Mouse (Mus musculus): ENCODE data around the gene Gm28539. TPM values are rescaled to one million over a fixed set of nuclear protein-coding genes. Genes with fewer than 3 reads are reported as not detected.

Gene Gm28539
- polyA plus RNA-seq, 1 experiment from 2014 or later: not detected

DNA sequence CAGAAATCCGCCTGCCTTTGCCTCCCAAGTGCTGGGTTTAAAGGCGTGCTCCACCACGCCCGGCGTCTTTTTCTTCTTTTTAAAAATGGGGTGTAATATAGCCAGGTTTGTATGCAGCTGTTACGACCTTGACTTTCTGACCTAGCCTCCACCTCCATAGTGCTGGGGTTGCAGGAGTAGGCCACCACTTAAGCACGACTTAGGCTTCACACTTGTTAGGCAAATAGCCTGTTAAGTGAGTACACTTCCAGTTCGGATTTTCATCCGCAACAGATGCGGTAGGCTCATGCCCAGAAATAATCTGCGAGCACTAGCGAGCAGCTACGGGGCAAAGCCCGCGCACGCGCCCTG is 39.7 kb downstream of the Gm28539 start:
- peak overlapping the region; percentile 99 for H3K9ac ChIP-seq (replicated peaks)
- H3K36me3 ChIP-seq: peaks cover 28% of the 10 kb centered on the region
- peak overlapping the region; percentile 99 for H3K27ac ChIP-seq (replicated peaks)
- ATAC-seq (replicated peaks): no peak
- no peaks in the 10 kb centered on the region for H3K9me3 ChIP-seq
- under 1% methylated on average over 17 of the region's 17 CpGs for WGBS
- peaks cover 29% of the 10 kb centered on the region for H3K4me1 ChIP-seq
- H3K27me3 ChIP-seq: no peaks in the 10 kb centered on the region
- peak overlapping the region; percentile 54 for H3K4me2 ChIP-seq (replicated peaks)
- peak overlapping the region; percentile 97 for H3K4me3 ChIP-seq

DNA sequence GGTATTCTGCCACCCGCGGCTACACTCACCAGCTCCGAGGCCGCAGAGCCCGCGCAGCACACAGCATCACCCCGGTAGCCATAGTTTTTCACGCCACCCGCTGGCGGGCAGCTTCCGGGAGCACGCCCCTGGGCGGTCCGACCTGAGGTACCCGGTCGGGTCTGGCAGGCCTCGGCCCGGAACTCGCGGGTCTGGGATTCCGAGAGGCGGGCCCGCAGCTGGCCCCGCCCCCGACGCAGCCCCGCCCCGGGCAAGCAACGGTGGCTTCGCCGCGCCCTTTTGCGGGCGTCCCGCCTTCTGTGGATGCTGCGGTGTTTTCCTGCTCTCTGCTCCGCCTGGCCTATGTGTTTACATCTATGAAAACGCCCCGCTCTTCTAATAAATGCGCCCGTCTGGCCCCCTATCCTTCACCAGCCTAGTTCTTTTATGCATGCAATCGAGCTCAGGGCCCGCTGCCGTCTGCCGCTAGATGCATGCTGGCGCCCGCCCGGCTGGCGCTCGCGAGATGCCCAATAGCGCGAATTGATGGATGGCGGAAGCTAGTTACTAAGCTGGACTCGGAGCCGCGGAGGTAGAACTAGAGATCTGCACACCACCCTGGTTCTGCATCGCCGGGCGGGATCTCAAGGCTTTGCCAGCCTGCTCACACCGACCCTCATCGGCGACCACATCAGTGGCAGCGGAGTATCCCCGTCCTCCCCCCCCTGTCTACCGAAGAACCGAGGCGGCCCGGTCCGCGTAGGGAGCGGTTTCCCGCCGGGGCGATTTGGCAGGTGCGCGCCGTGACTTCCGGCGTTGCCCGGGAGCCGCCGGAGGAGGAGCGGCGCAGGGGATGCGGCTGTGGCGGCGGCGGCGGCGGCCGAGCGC is 40.3 kb downstream of the Gm28539 start, which contains the start of the genes Mrpl40 and Hira:
Mrpl40 (minus strand) TSS at position 421 of the 867 bp plus-strand sequence.
Hira (plus strand) TSS at position 596 of the 867 bp plus-strand sequence.
- Histone ChIP-seq H3K4me3 (peak within 1 kb of the TSS; percentile 97), H3K9ac (replicated peaks) (peak within 1 kb of the TSS; percentile 99), H3K9me3 (no peaks in the 10 kb centered on the region), H3K27ac (replicated peaks) (peak within 1 kb of the TSS; percentile 99), H3K27me3 (no peaks in the 10 kb centered on the region), H3K4me1 (peaks cover 31% of the 10 kb centered on the region), H3K36me3 (peaks cover 23% of the 10 kb centered on the region), H3K4me2 (replicated peaks) (peak within 1 kb of the TSS; percentile 54)
- under 1% methylated on average over 87 of the region's 93 CpGs for WGBS
- ATAC-seq (replicated peaks): peak; percentile 88

DNA sequence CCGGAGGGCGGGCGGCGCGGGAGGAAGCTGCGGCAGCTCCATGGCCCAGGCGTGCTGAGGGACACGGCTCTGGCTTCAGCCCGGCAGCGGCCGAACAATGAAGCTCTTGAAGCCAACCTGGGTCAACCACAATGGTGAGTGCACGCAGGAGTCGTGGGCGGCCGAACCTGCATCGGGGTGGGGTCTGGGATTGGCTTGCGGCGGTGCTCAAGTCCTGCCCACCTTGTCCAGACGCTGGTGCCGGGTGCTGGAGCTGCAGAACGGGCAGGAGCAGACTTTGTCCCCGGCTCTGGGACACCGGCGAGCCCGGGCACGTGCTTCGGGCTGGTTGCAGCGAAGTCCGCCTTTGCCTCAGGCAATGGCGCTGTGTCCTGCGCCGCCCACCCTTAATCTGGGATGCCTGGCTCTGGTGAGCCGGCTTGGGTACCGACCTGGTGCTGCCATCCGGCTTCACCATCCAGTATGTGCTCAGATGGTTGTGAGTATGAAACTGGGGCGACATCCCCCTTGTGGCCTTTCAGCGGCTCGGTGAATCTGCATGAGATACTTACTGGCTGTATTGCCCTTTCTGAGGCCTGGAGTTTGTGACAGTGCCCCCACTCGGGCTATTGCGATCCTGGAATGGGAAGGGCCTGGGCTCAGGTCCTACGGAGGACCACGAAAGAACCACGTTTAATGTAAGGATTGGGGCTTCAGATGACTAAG is 41.2 kb downstream of the Gm28539 start:
- Histone ChIP-seq H3K4me3 (peak overlapping the region; percentile 97), H3K27ac (replicated peaks) (peak overlapping the region; percentile 99), H3K4me2 (replicated peaks) (peak overlapping the region; percentile 54), H3K36me3 (peaks cover 15% of the 10 kb centered on the region), H3K4me1 (peaks cover 31% of the 10 kb centered on the region), H3K27me3 (no peaks in the 10 kb centered on the region), H3K9me3 (no peaks in the 10 kb centered on the region), H3K9ac (replicated peaks) (peak overlapping the region; percentile 99)
- ATAC-seq (replicated peaks): peak; percentile 44
- WGBS: under 1% methylated on average over 43 of the region's 43 CpGs

DNA sequence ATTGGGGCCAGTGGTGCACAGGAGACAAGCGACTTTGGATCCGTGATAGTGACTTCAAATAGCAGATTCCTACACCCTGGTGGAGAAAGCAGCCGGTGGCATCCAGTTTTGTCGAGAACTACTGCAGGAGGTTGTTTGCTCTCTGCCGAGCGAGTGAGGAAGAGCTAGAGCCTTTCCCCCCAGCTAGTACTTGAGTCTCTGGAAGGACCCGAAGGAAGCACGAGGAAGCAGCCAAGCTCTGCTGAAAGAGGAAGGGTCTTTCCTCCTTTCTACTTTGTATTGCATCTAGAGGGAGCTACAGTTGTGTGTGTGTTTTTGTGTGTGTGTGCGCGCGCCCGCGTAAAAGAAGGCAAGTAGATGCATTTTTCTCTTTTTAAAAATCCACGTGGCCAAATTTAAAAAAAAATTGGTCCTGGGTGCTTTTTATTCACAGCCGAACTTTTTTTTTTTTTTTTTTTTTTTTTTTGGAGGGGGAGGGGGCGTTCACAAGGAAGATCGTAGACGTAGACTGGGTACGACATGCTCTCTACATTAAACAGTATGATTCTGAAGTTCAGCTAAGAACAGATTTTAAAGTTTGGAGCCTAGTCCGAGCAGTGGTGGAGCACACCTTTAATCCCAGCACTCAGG is 41.8 kb downstream of the Gm28539 start:
- Histone ChIP-seq H3K9me3 (no peaks in the 10 kb centered on the region), H3K27me3 (no peaks in the 10 kb centered on the region), H3K36me3 (peaks cover 10% of the 10 kb centered on the region), H3K9ac (replicated peaks) (peak overlapping the region; percentile 99), H3K4me1 (peaks cover 31% of the 10 kb centered on the region), H3K4me3 (peak overlapping the region; percentile 97), H3K27ac (replicated peaks) (peak overlapping the region; percentile 99), H3K4me2 (replicated peaks) (peak overlapping the region; percentile 54)
- WGBS: 24% methylated on average over 20 of the region's 20 CpGs
- no peak for ATAC-seq (replicated peaks)

DNA sequence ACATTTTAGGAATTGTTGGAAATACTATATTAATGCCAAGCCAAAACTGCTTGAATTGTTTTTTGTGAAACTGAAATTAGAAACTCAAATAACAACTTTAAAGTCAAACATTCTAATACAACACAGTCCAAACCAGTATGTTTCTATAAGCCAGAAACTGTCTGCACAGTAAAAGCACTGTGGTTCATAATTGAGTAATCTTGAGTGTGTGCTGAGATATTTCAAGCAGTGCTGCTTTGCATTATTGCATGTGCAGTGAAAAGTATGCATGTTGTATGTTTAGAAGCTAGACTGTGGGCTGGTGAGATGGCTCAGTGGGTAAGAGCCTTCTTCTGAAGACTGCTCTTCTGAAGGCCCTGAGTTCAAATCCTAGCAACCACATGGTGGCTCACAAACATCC is 47.7 kb downstream of the Gm28539 start:
- no peaks in the 10 kb centered on the region; the same call in 1 of the 2 replicates for H3K36me3 ChIP-seq
- no peaks in the 10 kb centered on the region for H3K27me3 ChIP-seq
- no peak overlapping the region for H3K27ac ChIP-seq (replicated peaks)
- ATAC-seq (replicated peaks): no peak
- no peak overlapping the region for H3K9ac ChIP-seq (replicated peaks)
- no peaks in the 10 kb centered on the region for H3K9me3 ChIP-seq
- H3K4me1 ChIP-seq: peaks cover 22% of the 10 kb centered on the region
- no peak overlapping the region for H3K4me2 ChIP-seq (replicated peaks)
- H3K4me3 ChIP-seq: no peak overlapping the region

DNA sequence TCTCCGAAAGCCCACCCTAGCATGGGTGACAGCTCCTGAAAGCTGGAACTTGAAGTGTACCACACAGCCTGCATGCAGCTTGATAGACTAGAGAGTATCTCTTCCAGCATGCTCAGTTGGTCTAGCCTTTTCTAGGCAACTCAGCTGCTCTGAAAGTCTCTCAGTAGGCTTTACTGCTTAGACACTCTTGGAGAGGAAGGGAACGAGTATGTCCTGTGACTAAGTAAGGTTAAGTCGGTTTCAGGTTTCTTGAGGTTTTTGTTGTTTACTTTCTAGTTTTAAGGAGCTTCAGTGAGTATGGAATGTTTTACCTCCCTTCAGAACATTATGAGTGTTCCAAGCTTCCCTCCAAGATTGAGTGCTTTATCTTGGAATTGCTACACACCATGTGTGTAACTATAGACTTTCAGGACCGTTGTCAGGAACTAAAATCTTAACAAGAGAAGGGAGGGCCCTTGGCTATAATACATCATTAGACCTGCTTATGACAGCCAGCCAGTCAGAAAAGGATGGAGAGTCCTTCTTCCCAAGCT is 57.5 kb downstream of the Gm28539 start:
- Histone ChIP-seq H3K36me3 (peaks cover 23% of the 10 kb centered on the region), H3K27ac (replicated peaks) (no peak overlapping the region), H3K4me2 (replicated peaks) (no peak overlapping the region), H3K9me3 (no peaks in the 10 kb centered on the region), H3K9ac (replicated peaks) (no peak overlapping the region), H3K4me1 (no peaks in the 10 kb centered on the region), H3K4me3 (no peak overlapping the region), H3K27me3 (no peaks in the 10 kb centered on the region)
- 89% methylated on average over 4 of the region's 4 CpGs for WGBS
- no peak for ATAC-seq (replicated peaks)

DNA sequence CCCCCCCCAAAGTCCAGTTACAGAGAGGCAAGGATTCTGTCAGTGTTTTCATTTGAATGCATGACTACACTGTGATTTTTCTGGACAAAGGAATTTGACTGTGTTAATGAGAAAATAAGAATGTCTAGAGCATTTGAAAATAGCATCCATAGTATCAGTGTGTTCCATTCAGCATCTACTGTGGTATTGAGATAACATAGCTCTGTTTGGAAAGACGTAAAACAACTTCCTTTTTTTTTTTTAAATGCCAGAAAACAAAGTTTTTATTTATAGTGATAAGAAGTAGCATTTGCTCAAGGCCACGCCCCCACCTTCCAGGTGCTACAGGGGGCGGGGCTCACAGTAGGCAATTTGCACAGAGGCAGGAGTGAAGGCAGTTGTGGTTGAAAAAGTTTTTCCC is 58.9 kb downstream of the Gm28539 start:
- H3K9ac ChIP-seq (replicated peaks): no peak overlapping the region
- H3K9me3 ChIP-seq: no peaks in the 10 kb centered on the region
- no peak overlapping the region for H3K4me2 ChIP-seq (replicated peaks)
- no peak overlapping the region for H3K27ac ChIP-seq (replicated peaks)
- no peak for ATAC-seq (replicated peaks)
- no peaks in the 10 kb centered on the region for H3K27me3 ChIP-seq
- no peak overlapping the region for H3K4me3 ChIP-seq
- WGBS: 89% methylated on average over 3 of the region's 3 CpGs
- no peaks in the 10 kb centered on the region for H3K4me1 ChIP-seq
- peaks cover 35% of the 10 kb centered on the region for H3K36me3 ChIP-seq

DNA sequence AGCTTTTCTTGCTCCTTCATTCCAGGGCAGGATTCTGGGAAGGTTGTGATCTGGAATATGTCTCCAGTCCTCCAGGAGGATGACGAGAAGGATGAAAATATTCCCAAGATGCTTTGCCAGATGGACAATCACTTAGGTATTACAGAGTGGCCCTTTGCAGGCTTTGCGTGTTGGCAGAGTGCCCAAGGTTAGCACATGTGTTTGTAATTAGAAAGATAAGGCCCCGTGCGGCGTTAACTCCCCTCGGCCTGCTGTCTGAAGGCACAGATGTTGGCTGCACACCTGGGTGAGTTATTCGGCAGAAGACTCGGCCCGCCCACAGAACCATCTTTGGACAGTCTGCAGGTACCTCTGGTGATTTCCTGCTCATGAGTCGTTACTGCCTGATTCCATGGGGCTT is 60.0 kb downstream of the Gm28539 start:
- no peaks in the 10 kb centered on the region for H3K4me1 ChIP-seq
- ATAC-seq (replicated peaks): no peak
- H3K9me3 ChIP-seq: no peaks in the 10 kb centered on the region
- H3K27me3 ChIP-seq: no peaks in the 10 kb centered on the region
- WGBS: 85% methylated on average over 10 of the region's 10 CpGs
- no peak overlapping the region for H3K4me3 ChIP-seq
- no peak overlapping the region for H3K27ac ChIP-seq (replicated peaks)
- peaks cover 43% of the 10 kb centered on the region for H3K36me3 ChIP-seq
- H3K9ac ChIP-seq (replicated peaks): no peak overlapping the region
- H3K4me2 ChIP-seq (replicated peaks): no peak overlapping the region

DNA sequence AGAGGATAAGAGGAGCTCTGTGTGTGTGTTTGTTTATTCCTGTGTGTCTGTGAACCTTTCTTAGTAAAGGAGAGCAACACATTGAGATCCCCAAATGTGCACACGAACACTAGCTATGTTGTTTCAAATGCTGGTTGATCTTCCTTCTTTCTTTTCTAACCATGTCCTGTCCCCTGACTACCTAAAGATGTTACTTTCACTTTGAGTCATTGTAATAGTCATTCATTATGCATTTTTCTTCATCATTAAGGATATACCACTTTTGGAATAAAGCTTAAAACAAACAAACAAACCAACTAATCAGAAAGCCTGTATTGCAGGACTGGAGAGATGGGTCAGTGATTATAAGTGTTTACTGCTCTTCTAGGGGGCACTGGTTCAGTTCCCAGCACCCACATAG is 69.3 kb downstream of the Gm28539 start:
- H3K27me3 ChIP-seq: no peaks in the 10 kb centered on the region
- WGBS: 96% methylated on average over 1 of the region's 1 CpGs
- no peaks in the 10 kb centered on the region for H3K4me1 ChIP-seq
- no peak overlapping the region for H3K4me3 ChIP-seq
- peaks cover 67% of the 10 kb centered on the region for H3K36me3 ChIP-seq
- no peak overlapping the region for H3K4me2 ChIP-seq (replicated peaks)
- ATAC-seq (replicated peaks): no peak
- H3K9ac ChIP-seq (replicated peaks): no peak overlapping the region
- H3K27ac ChIP-seq (replicated peaks): no peak overlapping the region
- no peaks in the 10 kb centered on the region for H3K9me3 ChIP-seq

DNA sequence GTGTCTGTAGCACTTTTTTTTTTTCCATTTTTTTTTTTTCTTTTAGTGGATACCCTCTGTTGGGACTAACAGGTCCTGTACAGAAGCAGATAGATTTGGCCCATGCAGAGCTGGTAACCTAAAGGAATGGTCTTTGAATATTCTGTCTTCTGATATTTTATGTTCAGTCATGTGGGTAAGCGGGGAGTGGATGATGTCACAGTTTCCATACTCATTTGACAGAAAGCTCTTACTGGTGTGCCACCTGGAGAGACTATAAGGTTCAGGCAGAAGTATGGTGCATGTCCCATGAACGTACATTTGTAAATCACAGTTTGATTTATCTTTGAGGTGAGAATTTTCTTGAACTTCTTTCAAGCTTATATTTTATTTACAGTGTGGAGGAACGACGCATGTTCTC is 79.7 kb downstream of the Gm28539 start:
- no peak overlapping the region for H3K4me2 ChIP-seq (replicated peaks)
- H3K4me1 ChIP-seq: no peaks in the 10 kb centered on the region
- no peaks in the 10 kb centered on the region for H3K27me3 ChIP-seq
- WGBS: 97% methylated on average over 4 of the region's 4 CpGs
- no peak overlapping the region for H3K27ac ChIP-seq (replicated peaks)
- ATAC-seq (replicated peaks): no peak
- peaks cover 73% of the 10 kb centered on the region for H3K36me3 ChIP-seq
- H3K9me3 ChIP-seq: no peaks in the 10 kb centered on the region
- no peak overlapping the region for H3K9ac ChIP-seq (replicated peaks)
- H3K4me3 ChIP-seq: no peak overlapping the region

DNA sequence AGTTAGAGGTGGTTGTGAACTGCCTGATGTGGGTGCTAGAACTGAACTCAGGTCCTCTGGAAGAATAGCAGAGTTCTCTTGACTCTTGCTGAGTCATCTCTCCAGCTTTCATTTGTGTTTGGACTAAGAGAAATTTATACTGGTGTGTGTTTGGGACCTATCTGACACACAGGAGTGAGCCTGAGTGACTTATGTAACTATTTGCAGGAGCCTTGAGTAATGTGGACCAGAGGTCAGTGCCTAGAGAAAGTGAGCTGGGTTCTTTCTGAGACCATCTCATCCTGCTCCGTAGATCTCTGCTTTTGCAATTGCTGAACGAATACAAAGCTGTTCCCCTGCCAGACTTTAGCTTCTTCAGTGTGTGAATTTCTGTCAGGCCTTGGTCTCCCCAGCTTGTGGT is 85.4 kb downstream of the Gm28539 start:
- WGBS: 97% methylated on average over 2 of the region's 2 CpGs

DNA sequence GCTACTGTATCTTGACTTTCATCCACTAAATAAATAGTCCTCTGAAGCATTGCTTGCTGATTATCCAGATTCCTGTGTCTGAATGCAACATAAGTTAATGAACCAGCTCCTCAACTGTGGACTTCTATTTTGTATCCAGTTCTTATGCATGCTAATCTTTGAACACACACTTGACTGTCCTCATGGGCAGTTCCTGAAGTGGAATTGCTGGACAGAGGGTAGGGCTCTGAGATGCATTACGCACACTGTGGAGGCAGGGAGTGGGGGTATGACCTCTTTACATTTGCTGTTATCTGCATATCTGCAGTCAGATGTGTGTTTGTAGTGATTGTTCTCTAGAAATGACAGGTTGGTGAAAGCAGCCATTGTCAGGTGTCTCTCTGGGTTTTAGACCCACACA is 91.6 kb downstream of the Gm28539 start:
- Histone ChIP-seq H3K9ac (replicated peaks) (no peak overlapping the region), H3K4me2 (replicated peaks) (no peak overlapping the region), H3K4me3 (no peak overlapping the region), H3K36me3 (peaks cover 71% of the 10 kb centered on the region), H3K4me1 (no peaks in the 10 kb centered on the region), H3K27ac (replicated peaks) (no peak overlapping the region), H3K9me3 (no peaks in the 10 kb centered on the region), H3K27me3 (no peaks in the 10 kb centered on the region)
- 91% methylated on average over 1 of the region's 1 CpGs for WGBS
- no peak for ATAC-seq (replicated peaks)

More for the DNA sequence above, 85.4 kb downstream of the Gm28539 start:
- Histone ChIP-seq H3K4me2 (replicated peaks) (no peak overlapping the region), H3K9me3 (no peaks in the 10 kb centered on the region), H3K4me3 (no peak overlapping the region), H3K4me1 (no peaks in the 10 kb centered on the region), H3K27ac (replicated peaks) (no peak overlapping the region), H3K27me3 (no peaks in the 10 kb centered on the region), H3K9ac (replicated peaks) (no peak overlapping the region), H3K36me3 (peaks cover 87% of the 10 kb centered on the region)
- ATAC-seq (replicated peaks): no peak
